Mouse (Mus musculus) CH12.LX (cell line): ENCODE measurements around the gene Dhrs4. TPM values are rescaled to one million over a fixed set of nuclear protein-coding genes. Genes with fewer than 3 reads are reported as not detected.

Experiments
- DNase-seq: peaks from one replicate; pipeline ENCODE4 v3.0.0-alpha.2; 2013; ENCODE audit errors: extremely low read depth
- H3K27ac ChIP-seq: 2 replicates; pipeline ENCODE4 v1.5.1; 2012; ENCODE audit warnings: low read depth, mild to moderate bottlenecking, control low read depth, moderate library complexity; ENCODE audit not compliant: insufficient read depth
- H3K27me3 ChIP-seq: replicated peaks from 2 replicates; pipeline ENCODE3; 2012; ENCODE audit warnings: inconsistent platforms
- H3K36me3 ChIP-seq, 2 experiments: replicated peaks in 1 of 2; 2 replicates each; pipeline versions ENCODE3 to v1.6.1; 2012; ENCODE audit warnings: inconsistent platforms in 1 of 2, low read length in 1 of 2, mild to moderate bottlenecking in 1 of 2, mixed read lengths in 1 of 2, moderate library complexity in 1 of 2; ENCODE audit not compliant: control insufficient read depth in 1 of 2, insufficient read depth in 1 of 2
- H3K4me1 ChIP-seq, 2 experiments: 2 replicates each; pipeline ENCODE4 v1.6.1; 2012; ENCODE audit warnings: inconsistent platforms in 1 of 2, moderate library complexity in 1 of 2; ENCODE audit not compliant: insufficient read depth in 2 of 2, control insufficient read depth in 1 of 2
- H3K4me2 ChIP-seq: 2 replicates; pipeline ENCODE4 v1.6.1; 2012; ENCODE audit warnings: low read depth, mild to moderate bottlenecking, control low read depth; ENCODE audit not compliant: poor library complexity, insufficient read depth, severe bottlenecking
- H3K4me3 ChIP-seq, 3 experiments: fragments of 150-350 bp in 1 of 3; sonication (generic) in 1 of 3; replicated peaks in 1 of 3; 2 replicates each; pipeline versions ENCODE3 to v1.5.1; 2011 to 2012; ENCODE audit warnings: low read depth in 2 of 3, low read length in 2 of 3, mild to moderate bottlenecking in 2 of 3, moderate library complexity in 2 of 3, control low read depth in 1 of 3, improper control_type of control experiment in 1 of 3, inconsistent platforms in 1 of 3, mixed read lengths in 1 of 3; ENCODE audit not compliant: poor library complexity in 1 of 3
- H3K79me2 ChIP-seq: replicated peaks from 2 replicates; pipeline ENCODE4 v1.6.1; 2012; ENCODE audit warnings: mild to moderate bottlenecking, moderate library complexity; ENCODE audit not compliant: control insufficient read depth, poor library complexity, insufficient read depth, severe bottlenecking; ENCODE audit errors: extremely low read depth
- H3K9ac ChIP-seq: 2 replicates; pipeline ENCODE4 v1.6.1; 2012; ENCODE audit warnings: low read depth, mild to moderate bottlenecking, control low read depth, moderate library complexity; ENCODE audit not compliant: insufficient read depth
- H3K9me3 ChIP-seq: replicated peaks from 2 replicates; pipeline ENCODE3; 2012; ENCODE audit warnings: low read length, inconsistent platforms, mixed read lengths
- CHD1 ChIP-seq: IDR thresholded peaks from 2 replicates; pipeline ENCODE4 v1.6.1; 2012; ENCODE audit warnings: low read depth, low read length, improper control_type of control experiment, inconsistent platforms
- CHD2 ChIP-seq: IDR thresholded peaks from 2 replicates; pipeline ENCODE4 v1.6.1; 2011; ENCODE audit warnings: low read length, improper control_type of control experiment
- E2F4 ChIP-seq: IDR thresholded peaks from 2 replicates; pipeline ENCODE4 v1.6.1; 2011; ENCODE audit warnings: low read depth, low read length, improper control_type of control experiment; ENCODE audit not compliant: insufficient replicate concordance
- HCFC1 ChIP-seq: IDR thresholded peaks from 2 replicates; pipeline ENCODE4 v1.6.1; 2012; ENCODE audit warnings: low read depth, mild to moderate bottlenecking, inconsistent platforms, low read length, improper control_type of control experiment
- JUND ChIP-seq: conservative IDR thresholded peaks from 2 replicates; pipeline ENCODE4 v1.6.1; 2011; ENCODE audit warnings: low read depth, low read length, improper control_type of control experiment
- MAFK ChIP-seq: IDR thresholded peaks from 2 replicates; pipeline ENCODE4 v1.6.1; 2011; ENCODE audit warnings: low read length, improper control_type of control experiment; ENCODE audit not compliant: insufficient replicate concordance
- MAZ ChIP-seq: IDR thresholded peaks from 2 replicates; pipeline ENCODE4 v1.6.1; 2012; ENCODE audit warnings: low read depth, mild to moderate bottlenecking, inconsistent platforms, low read length, improper control_type of control experiment, moderate library complexity
- NELFE ChIP-seq: IDR thresholded peaks from 2 replicates; pipeline ENCODE4 v1.6.1; 2011; ENCODE audit warnings: low read depth, low read length, improper control_type of control experiment
- POLR2A ChIP-seq: IDR thresholded peaks from 2 replicates; pipeline ENCODE4 v1.6.1; 2011; ENCODE audit warnings: low read depth, mild to moderate bottlenecking, improper control_type of control experiment, low read length
- POLR2AphosphoS2 ChIP-seq: IDR thresholded peaks from 2 replicates; pipeline ENCODE4 v1.6.1; 2011; ENCODE audit warnings: low read depth, low read length, improper control_type of control experiment
- SMC3 ChIP-seq: IDR thresholded peaks from 2 replicates; pipeline ENCODE4 v1.6.1; 2011; ENCODE audit warnings: low read depth, low read length, improper control_type of control experiment
- TBP ChIP-seq: conservative IDR thresholded peaks from 2 replicates; pipeline ENCODE4 v1.6.1; 2011; ENCODE audit warnings: low read depth, low read length, improper control_type of control experiment
- TCF12 ChIP-seq: IDR thresholded peaks from 2 replicates; pipeline ENCODE4 v1.6.1; 2014; ENCODE audit warnings: low read depth, mild to moderate bottlenecking, inconsistent platforms, low read length, improper control_type of control experiment
- USF1 ChIP-seq: IDR thresholded peaks from 2 replicates; pipeline ENCODE4 v1.6.1; 2014; ENCODE audit warnings: low read depth, mild to moderate bottlenecking, inconsistent platforms, low read length, improper control_type of control experiment
- ZKSCAN1 ChIP-seq: IDR thresholded peaks from 2 replicates; pipeline ENCODE4 v1.6.1; 2012; ENCODE audit warnings: low read depth, inconsistent platforms, low read length, improper control_type of control experiment, borderline replicate concordance
- dilution Hi-C: fragments of 300-500 bp; cut with MboI; formaldehyde crosslinking; loops from 2 replicates; pipeline ENCODE4 v1.14.3; 2020; ENCODE audit warnings: low sequenced_read_pairs; ENCODE audit not compliant: extremely low pct_unique_long_range_greater_than_20kb, extremely low pct_ligation_motif_present
- in situ Hi-C: fragments of 300-500 bp; cut with MboI; formaldehyde crosslinking; loops from 3 replicates; pipeline ENCODE4 v1.14.3; 2019; ENCODE audit warnings: low sequenced_read_pairs, low pct_ligation_motif_present, low pct_unique_long_range_greater_than_20kb, mixed read lengths
- polyA plus RNA-seq: library from polyadenylated mRNA; unstranded; fragments of >175 nt; gene quantifications from 2 replicates; pipeline ENCODE4 v1.2.1, GENCODE M21; 2012; ENCODE audit warnings: low read depth; ENCODE audit not compliant: insufficient read length
- total RNA-seq, 2 experiments: library from RNA; depleted of rRNA; stranded (reverse); fragments of 300-350 nt in 1 of 2; fragments of >200 nt in 1 of 2; gene quantifications; 2 replicates each; pipeline ENCODE4 v1.2.3; 2012 to 2014

Dhrs4 gene
- total and polyA plus RNA-seq, 3 experiments, result 27.9 to 60.2 (median 37.3) TPM

- Histone ChIP-seq H3K9ac (no peak overlapping the region), H3K36me3 (no peaks in the 10 kb centered on the region), H3K4me2 (no peak overlapping the region), H3K27me3 (peaks cover 28% of the 10 kb centered on the region), H3K4me1 (peaks cover 0 to 13% of the 10 kb centered on the region in 2 experiments; a peak in 2 of 4 replicates), H3K27ac (no peak overlapping the region), H3K79me2 (no peaks in the 10 kb centered on the region), H3K4me3 (no peak overlapping the region), H3K9me3 (no peaks in the 10 kb centered on the region)
- dilution Hi-C loops (no loop called here), in situ Hi-C loops (no loop called here)
- DNase-seq, result no peak
- no peak for TF ChIP-seq JUND
- no peak for TF ChIP-seq ZKSCAN1
- no peak for TF ChIP-seq CHD2
- TF ChIP-seq CHD1, result no peak
- no peak for TF ChIP-seq MAFK
- TF ChIP-seq POLR2AphosphoS2, result no peak
- TF ChIP-seq E2F4, result no peak
- no peak for TF ChIP-seq HCFC1
- no peak for TF ChIP-seq POLR2A
- no peak for TF ChIP-seq SMC3
- no peak for TF ChIP-seq TBP
Measured at GRCm38 (mm10) chr14:55468301-55468741, 10.2 kb upstream of the Dhrs4 start.

- H3K4me1 ChIP-seq, result peaks cover 0 to 13% of the 10 kb centered on the region in 2 experiments; a peak in 2 of 4 replicates
- no peak overlapping the region for H3K4me2 ChIP-seq
- H3K27me3 ChIP-seq, result peaks cover 27% of the 10 kb centered on the region
- no peaks in the 10 kb centered on the region for H3K79me2 ChIP-seq
- TF ChIP-seq USF1 (no peak), MAFK (no peak), ZKSCAN1 (no peak), TCF12 (no peak), MAZ (no peak), NELFE (no peak), SMC3 (no peak), HCFC1 (no peak), CHD2 (no peak)
- dilution Hi-C loops (no loop called here), in situ Hi-C loops (no loop called here)
- no peak overlapping the region for H3K4me3 ChIP-seq
- DNase-seq, result no peak
- H3K9me3 ChIP-seq, result no peaks in the 10 kb centered on the region
- no peak overlapping the region for H3K9ac ChIP-seq
- H3K36me3 ChIP-seq, result no peaks in the 10 kb centered on the region
- H3K27ac ChIP-seq, result no peak overlapping the region
Measured at GRCm38 (mm10) chr14:55469041-55469440, 9.5 kb upstream of the Dhrs4 start.
